Mouse (Mus musculus) hindbrain, postnatal 0 days (tissue): ENCODE measurements at regions not wholly inside any gene's neighbourhood (a gene's known extent, or its start where the extent isn't known, plus 50 kb on each side); places are given as distances from the start of the nearest gene placed in this dataset.
"Not testable (repeated sequence)": the region's sequence is repeated elsewhere in the genome, so short reads cannot be mapped to it uniquely, and the experiment has no call there.

Source experiments
- ATAC-seq: fragments of 200-750 bp; cut with Nextera tagmentation; 2 replicates; pipeline ENCODE4 v1.8.0; 2017; ENCODE audit warnings: mild to moderate bottlenecking, moderate TSS enrichment, moderate library complexity
- DNase-seq: peaks from one replicate; pipeline ENCODE4 v3.0.0-alpha.2; 2015; ENCODE audit warnings: low spot score
- H3K27ac ChIP-seq: fragments of 300-500 bp; sonication (generic); 2 replicates; pipeline ENCODE4 v1.5.1; 2014; ENCODE audit warnings: mild to moderate bottlenecking
- H3K27me3 ChIP-seq: fragments of 300-500 bp; sonication (generic); 2 replicates; pipeline ENCODE4 v1.6.1; 2014; ENCODE audit warnings: low read length, mixed read lengths; ENCODE audit not compliant: insufficient read depth
- H3K36me3 ChIP-seq: fragments of 300-500 bp; sonication (generic); 2 replicates; pipeline ENCODE4 v1.6.1; 2014; ENCODE audit warnings: low read length, mixed read lengths; ENCODE audit not compliant: insufficient read depth
- H3K4me1 ChIP-seq: fragments of 300-500 bp; sonication (generic); 2 replicates; pipeline ENCODE4 v1.6.1; 2014; ENCODE audit warnings: antibody characterized with exemption, low read length, mixed read lengths; ENCODE audit not compliant: insufficient read depth
- H3K4me2 ChIP-seq: fragments of 300-500 bp; sonication (generic); 2 replicates; pipeline ENCODE4 v1.6.1; 2014; ENCODE audit warnings: low read depth, mild to moderate bottlenecking, low read length, moderate library complexity, mixed read lengths
- H3K4me3 ChIP-seq: fragments of 300-500 bp; sonication (generic); 2 replicates; pipeline ENCODE4 v1.5.1; 2014; ENCODE audit warnings: low read length
- H3K9ac ChIP-seq: fragments of 300-500 bp; sonication (generic); replicated peaks from 2 replicates; pipeline ENCODE4 v1.6.1; 2014; ENCODE audit warnings: mild to moderate bottlenecking, low read length, moderate library complexity, mixed read lengths
- H3K9me3 ChIP-seq: fragments of 300-500 bp; sonication (generic); 2 replicates; pipeline ENCODE4 v1.6.1; 2016; ENCODE audit warnings: low read length, mixed read lengths
- CTCF ChIP-seq: IDR thresholded peaks from 2 replicates; pipeline ENCODE4 v1.5.1; 2016; ENCODE audit warnings: antibody characterized with exemption, control low read depth, low read depth
- WGBS: fragments of 180-500 bp; shearing (Covaris S2); extraction: QIAGEN DNeasy Blood & Tissue Kit; methylation state at CpG from one replicate; pipeline ENCODE4 v1.1.7; 2014; 5-methylcytosine and 5-hydroxymethylcytosine counted together

GRCm38 (mm10) chr9:5673551-5673950 is 328.3 kb downstream of the Casp12 start:
- Histone ChIP-seq H3K9ac (no peak overlapping the region), H3K36me3 (no peaks in the 10 kb centered on the region), H3K4me2 (no peak overlapping the region), H3K27ac (no peak overlapping the region), H3K9me3 (no peaks in the 10 kb centered on the region), H3K4me3 (no peak overlapping the region), H3K4me1 (no peaks in the 10 kb centered on the region), H3K27me3 (no peaks in the 10 kb centered on the region)
- no peak for TF ChIP-seq CTCF
- 87% methylated on average over 4 of the region's 4 CpGs for WGBS
- DNase-seq: no peak
- no peak for ATAC-seq

GRCm38 (mm10) chr9:5708482-5708881 is 363.3 kb downstream of the Casp12 start:
- Histone ChIP-seq H3K4me1 (no peaks in the 10 kb centered on the region), H3K4me3 (no peak overlapping the region), H3K9ac (no peak overlapping the region), H3K27ac (no peak overlapping the region), H3K36me3 (no peaks in the 10 kb centered on the region), H3K27me3 (no peaks in the 10 kb centered on the region), H3K9me3 (no peaks in the 10 kb centered on the region), H3K4me2 (no peak overlapping the region)
- WGBS: 74% methylated on average over 3 of the region's 3 CpGs
- ATAC-seq (no peak), DNase-seq (no peak)
- no peak for TF ChIP-seq CTCF

DNA sequence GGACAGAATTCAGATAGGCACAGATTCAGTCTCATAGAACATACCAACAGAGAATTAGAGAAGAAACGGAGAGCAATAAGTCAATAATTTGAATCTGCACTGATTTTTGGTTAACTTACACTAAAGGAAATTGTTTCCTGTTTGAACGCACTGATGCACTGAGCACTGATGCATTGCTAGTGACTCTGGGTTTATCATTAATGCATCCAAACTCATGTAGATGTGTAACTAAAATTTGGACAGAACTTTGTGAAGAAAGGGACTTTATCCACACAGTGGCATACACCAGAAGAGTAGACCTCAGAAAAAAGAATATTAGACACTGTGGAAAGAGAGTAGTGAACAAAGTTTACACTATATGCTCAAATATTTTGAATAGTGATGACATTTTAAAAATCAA is 364.2 kb downstream of the Casp12 start:
- H3K4me3 ChIP-seq: no peak overlapping the region
- H3K4me1 ChIP-seq: no peaks in the 10 kb centered on the region

DNA sequence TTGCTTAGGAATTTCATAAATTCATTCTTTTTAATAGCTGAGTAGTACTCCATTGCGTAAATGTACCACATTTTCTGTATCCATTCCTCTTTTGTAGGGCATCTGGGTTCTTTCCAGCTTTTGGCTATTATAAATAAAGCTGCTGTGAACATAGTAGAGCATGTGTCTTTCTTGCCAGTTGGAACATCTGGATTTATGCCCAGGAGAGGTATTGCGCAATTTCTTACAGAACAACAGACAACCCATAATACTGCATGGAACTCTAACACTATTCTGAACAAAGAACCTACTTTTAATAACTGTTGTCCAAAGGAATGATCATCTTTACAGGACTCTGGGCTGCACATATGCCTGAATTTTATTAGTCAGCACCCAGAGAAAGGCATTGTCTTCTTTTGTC is 373.4 kb downstream of the Casp12 start:
- not testable (repeated sequence) for H3K36me3 ChIP-seq, DNase-seq, H3K4me3 ChIP-seq, H3K9me3 ChIP-seq, ATAC-seq, H3K4me2 ChIP-seq, H3K9ac ChIP-seq, H3K27ac ChIP-seq, H3K27me3 ChIP-seq, H3K4me1 ChIP-seq
- 91% methylated on average over 2 of the region's 2 CpGs for WGBS

More for the DNA sequence above, 364.2 kb downstream of the Casp12 start:
- ATAC-seq: no peak
- 78% methylated on average over 2 of the region's 2 CpGs for WGBS
- Histone ChIP-seq H3K9me3 (no peaks in the 10 kb centered on the region), H3K27ac (no peak overlapping the region), H3K27me3 (no peaks in the 10 kb centered on the region), H3K4me2 (no peak overlapping the region), H3K9ac (no peak overlapping the region), H3K36me3 (no peaks in the 10 kb centered on the region)
- no peak for TF ChIP-seq CTCF
- DNase-seq: no peak

DNA sequence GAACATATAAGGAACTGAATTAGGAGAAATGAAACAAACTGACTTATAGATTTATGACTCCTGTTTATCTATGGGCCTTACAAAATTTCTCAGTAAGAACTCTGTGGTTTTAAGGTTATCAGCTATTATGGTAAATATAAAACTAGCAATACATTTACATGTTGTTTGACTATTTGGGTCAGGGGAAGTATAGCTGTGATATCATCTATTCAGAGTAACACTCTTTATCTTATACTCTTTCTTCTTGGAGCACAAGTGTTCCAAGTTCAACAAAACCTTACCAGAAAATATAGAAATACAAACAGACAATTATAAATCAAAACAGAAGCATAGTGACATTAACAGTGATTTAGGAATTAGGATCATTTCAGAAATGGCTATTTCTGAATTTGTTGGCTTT is 383.6 kb downstream of the Casp12 start:
- Histone ChIP-seq H3K36me3 (no peaks in the 10 kb centered on the region), H3K4me3 (no peak overlapping the region), H3K4me2 (no peak overlapping the region), H3K27me3 (no peaks in the 10 kb centered on the region), H3K4me1 (no peaks in the 10 kb centered on the region), H3K9me3 (no peaks in the 10 kb centered on the region), H3K9ac (no peak overlapping the region), H3K27ac (no peak overlapping the region)
- TF ChIP-seq CTCF: no peak
- ATAC-seq (no peak), DNase-seq (no peak)

DNA sequence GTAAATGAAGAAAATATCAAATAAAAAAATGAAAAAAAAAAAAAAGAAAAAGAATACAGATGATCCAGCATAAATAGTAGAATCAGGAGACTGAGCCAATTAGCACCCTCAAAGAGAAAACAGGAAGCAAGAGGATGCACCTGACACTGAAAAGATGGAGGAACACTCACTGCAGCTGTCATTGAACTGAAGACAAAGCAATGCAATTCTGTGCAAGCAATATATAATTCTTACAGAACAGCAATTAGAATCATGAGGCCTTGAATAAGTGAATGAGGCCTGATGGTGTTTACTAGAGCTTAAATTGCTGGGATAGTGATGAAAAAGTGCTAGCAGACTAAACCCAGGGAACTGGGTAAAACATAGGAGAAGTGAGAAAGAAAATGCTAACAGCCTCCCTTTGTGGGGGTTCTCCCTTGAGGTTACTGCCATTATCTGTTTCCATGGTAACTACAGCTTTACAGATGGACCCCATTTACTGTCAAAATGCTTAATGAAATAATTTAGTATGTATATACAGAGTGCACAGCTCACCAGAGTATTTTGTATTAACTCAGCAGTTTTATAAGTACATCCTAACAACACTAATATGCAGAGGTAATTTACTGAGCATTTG is 407.6 kb downstream of the Casp12 start:
- ATAC-seq (no peak; the same call in 1 of the 2 replicates), DNase-seq (peak; percentile 8)
- Histone ChIP-seq H3K27me3 (no peaks in the 10 kb centered on the region), H3K9me3 (no peaks in the 10 kb centered on the region), H3K4me3 (no peak overlapping the region), H3K4me1 (no peaks in the 10 kb centered on the region), H3K9ac (no peak overlapping the region), H3K4me2 (no peak overlapping the region), H3K36me3 (no peaks in the 10 kb centered on the region), H3K27ac (no peak overlapping the region)
- no peak for TF ChIP-seq CTCF

GRCm38 (mm10) chr9:5753785-5754184 is 408.6 kb downstream of the Casp12 start:
- H3K36me3 ChIP-seq: no peaks in the 10 kb centered on the region
- no peak for TF ChIP-seq CTCF
- H3K27me3 ChIP-seq: no peaks in the 10 kb centered on the region
- H3K9ac ChIP-seq: no peak overlapping the region
- H3K27ac ChIP-seq: no peak overlapping the region
- DNase-seq: no peak
- H3K4me1 ChIP-seq: no peaks in the 10 kb centered on the region
- no peak overlapping the region for H3K4me2 ChIP-seq
- H3K4me3 ChIP-seq: no peak overlapping the region
- ATAC-seq: no peak
- no peaks in the 10 kb centered on the region for H3K9me3 ChIP-seq
- WGBS: 49% methylated on average over 3 of the region's 3 CpGs
